Mouse (Mus musculus) megakaryocyte, embryonic 14.5 days (primary cell): ENCODE data around the gene Nipsnap1. TPM values are rescaled to one million over a fixed set of nuclear protein-coding genes. Genes with fewer than 3 reads are reported as not detected.
A peak's percentile ranks its signal among the peaks of the same experiment; 100 is the strongest.

Experiments used
- H3K27me3 ChIP-seq: replicated peaks from 2 replicates; pipeline ENCODE3; 2012; ENCODE audit warnings: inconsistent platforms
- H3K36me3 ChIP-seq: replicated peaks from 2 replicates; pipeline ENCODE3; 2012; ENCODE audit warnings: low read length, inconsistent platforms, mixed read lengths
- H3K4me1 ChIP-seq: 2 replicates; pipeline ENCODE4 v1.6.1; 2012; ENCODE audit warnings: inconsistent platforms
- H3K4me3 ChIP-seq: replicated peaks from 2 replicates; pipeline ENCODE3; 2012; ENCODE audit warnings: moderate library complexity, mild to moderate bottlenecking, inconsistent platforms
- H3K9me3 ChIP-seq: 2 replicates; pipeline ENCODE4 v1.6.1; 2012; ENCODE audit warnings: inconsistent platforms
- FLI1 ChIP-seq: IDR thresholded peaks from 2 replicates; pipeline ENCODE4 v1.6.1; 2012; ENCODE audit warnings: low read length, inconsistent platforms, mixed read lengths
- GATA1 ChIP-seq: IDR thresholded peaks from 3 replicates; pipeline ENCODE4 v1.6.1; 2012; ENCODE audit warnings: mixed read lengths, low read length, inconsistent platforms, borderline replicate concordance
- polyA plus RNA-seq: library from polyadenylated mRNA; stranded (reverse); fragments of >175 nt; gene quantifications from 2 replicates; pipeline ENCODE4 v1.2.3, GENCODE M21; 2012; ENCODE audit warnings: low replicate concordance; ENCODE audit not compliant: insufficient read depth

The Nipsnap1 gene
- 9.5 TPM in 1 of 2 replicates, not detected in the other for polyA plus RNA-seq

DNA sequence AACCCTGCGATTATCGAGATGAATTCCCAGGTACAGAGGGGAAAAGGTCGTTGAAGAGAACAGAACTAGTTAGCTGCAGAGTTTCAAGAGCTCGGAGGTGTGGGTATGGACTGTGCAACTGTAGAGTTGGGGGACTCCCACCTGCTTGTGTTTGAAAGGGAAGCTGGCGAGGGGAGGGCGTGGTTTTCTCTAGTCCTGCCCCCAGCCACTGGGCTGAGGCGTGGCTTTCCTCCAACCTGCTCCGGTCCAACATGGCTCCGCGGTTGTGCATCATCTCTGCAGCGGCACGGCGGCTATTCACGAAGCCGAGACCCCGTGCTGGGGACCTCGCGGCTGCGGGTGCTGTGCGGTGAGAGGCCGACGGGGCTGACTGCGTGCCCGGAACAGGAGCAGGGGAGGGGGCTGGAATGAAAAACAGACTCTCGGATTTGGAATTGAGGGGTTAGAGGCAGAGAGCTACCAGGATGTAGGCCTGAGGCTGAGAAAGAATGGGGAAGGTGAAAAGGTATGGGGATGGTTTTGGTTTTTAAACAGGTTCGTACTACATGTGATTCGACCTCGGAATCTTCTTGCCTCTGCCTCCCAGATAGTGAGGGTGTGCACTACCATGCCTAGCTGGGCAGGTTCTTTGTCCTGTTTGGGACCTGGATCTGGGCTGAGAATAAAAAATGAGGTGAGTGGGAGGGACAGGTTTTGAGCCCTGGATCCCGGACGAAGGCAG lies at the start of gene Nipsnap1:
Gene Nipsnap1, plus strand, starts transcription at position 197 of the 721 bp plus-strand sequence.
- TF ChIP-seq FLI1 (no peak), GATA1 (no peak)
- peak within 1 kb of the TSS; percentile 94 for H3K4me3 ChIP-seq
- H3K9me3 ChIP-seq, result peaks cover 3% of the 10 kb centered on the region
- no peaks in the 10 kb centered on the region for H3K36me3 ChIP-seq
- peaks cover 18% of the 10 kb centered on the region for H3K4me1 ChIP-seq
- peaks cover 5% of the 10 kb centered on the region for H3K27me3 ChIP-seq

DNA sequence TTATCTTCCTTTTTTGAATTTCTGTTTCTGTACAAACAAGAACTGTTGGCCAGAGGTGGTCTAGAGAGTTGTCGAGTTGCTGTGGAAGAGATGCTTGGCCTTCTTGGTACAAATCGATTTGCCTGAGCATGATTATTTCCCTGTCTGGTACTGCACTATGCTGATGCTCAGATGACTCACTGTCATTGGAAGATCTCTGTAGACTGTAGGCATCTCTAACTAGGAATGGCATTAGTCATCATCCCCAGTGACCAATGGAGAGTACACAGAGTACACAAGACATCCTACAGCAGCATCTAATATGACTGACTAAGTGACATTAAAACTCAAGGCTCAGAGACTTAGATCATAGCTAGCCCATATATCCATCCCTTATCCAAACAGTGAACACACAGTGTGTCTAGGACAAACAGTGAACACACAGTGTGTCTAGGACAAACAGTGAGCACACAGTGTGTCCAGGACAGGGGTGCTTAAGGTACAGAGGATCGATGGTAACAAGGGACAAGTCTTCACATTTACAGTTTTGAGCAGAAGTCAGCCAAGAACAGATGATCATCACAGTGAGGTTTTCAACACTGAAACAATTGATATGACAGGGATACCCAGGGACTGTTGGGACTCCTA lies 47.5 kb upstream of the Nipsnap1 start:
- no peaks in the 10 kb centered on the region for H3K9me3 ChIP-seq
- TF ChIP-seq GATA1, result no peak
- no peak for TF ChIP-seq FLI1
- H3K27me3 ChIP-seq, result no peaks in the 10 kb centered on the region
- H3K36me3 ChIP-seq, result peaks cover 14% of the 10 kb centered on the region
- no peak overlapping the region for H3K4me3 ChIP-seq
- peaks cover 37% of the 10 kb centered on the region for H3K4me1 ChIP-seq

DNA sequence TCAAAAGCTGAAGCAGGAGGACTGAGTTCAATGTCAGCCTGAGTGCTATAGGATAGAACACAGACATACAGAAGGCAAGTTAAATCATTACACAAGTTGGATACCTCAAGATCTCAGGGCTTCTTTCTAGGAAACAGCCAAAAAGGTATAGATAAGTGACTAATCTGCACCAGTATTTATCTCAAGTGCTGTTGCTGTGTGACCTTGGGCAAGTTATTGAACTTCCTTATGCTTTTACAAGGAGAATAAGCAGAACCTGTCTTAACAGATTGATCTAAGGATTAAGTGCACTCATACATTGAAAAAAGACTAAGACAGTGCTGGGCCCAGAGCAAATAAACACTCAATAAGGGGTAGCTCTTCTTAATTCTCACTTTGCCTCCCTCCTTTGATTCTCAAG lies 46.4 kb upstream of the Nipsnap1 start:
- no peak overlapping the region for H3K4me3 ChIP-seq
- no peak for TF ChIP-seq GATA1
- TF ChIP-seq FLI1, result no peak
- H3K36me3 ChIP-seq, result peaks cover 14% of the 10 kb centered on the region
- peaks cover 30% of the 10 kb centered on the region for H3K4me1 ChIP-seq
- H3K9me3 ChIP-seq, result no peaks in the 10 kb centered on the region
- H3K27me3 ChIP-seq, result no peaks in the 10 kb centered on the region

DNA sequence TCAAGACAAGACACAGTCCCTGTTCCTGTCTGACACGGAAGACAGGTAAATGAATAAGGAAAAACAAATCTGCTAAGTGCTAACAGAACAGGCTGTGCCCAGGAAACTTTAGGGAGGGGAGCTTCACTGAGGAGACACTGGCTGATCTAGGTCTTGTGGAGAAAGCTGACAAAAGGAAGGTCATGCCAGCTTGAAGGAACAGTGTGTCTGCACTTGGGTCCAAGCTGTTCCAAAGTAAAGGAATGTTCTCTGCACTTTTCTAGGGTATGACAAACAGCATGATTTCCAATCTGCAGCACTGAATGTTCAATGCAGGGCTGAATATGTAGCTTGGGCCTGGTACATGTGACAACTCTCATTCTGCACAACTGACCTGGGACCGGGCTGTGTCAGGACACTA lies 45.8 kb upstream of the Nipsnap1 start:
- no peaks in the 10 kb centered on the region for H3K27me3 ChIP-seq
- peaks cover 14% of the 10 kb centered on the region for H3K36me3 ChIP-seq
- TF ChIP-seq GATA1 (no peak), FLI1 (no peak)
- peaks cover 26% of the 10 kb centered on the region for H3K4me1 ChIP-seq
- no peak overlapping the region for H3K4me3 ChIP-seq
- H3K9me3 ChIP-seq, result no peaks in the 10 kb centered on the region

DNA sequence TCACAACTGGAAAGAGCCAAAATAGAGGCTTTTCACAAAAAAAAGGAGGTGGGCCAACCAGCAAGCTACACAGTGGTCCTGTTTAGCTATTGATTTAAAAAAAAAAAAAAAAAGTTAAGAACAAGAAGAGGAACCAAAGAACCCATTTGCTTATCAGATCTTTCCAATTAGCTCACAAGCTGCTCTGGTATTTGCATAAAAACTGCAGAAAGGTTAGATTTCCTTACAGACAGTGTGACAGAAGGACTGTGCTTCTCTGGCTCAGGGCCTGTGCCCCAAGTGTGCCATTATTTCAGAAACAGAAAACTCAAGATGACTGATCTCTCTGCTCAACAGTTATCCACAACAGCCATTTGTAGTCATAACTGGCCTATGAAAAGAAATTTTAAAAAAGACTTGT lies 42.7 kb upstream of the Nipsnap1 start:
- no peaks in the 10 kb centered on the region for H3K27me3 ChIP-seq
- no peaks in the 10 kb centered on the region for H3K9me3 ChIP-seq
- H3K4me3 ChIP-seq, result no peak overlapping the region
- H3K36me3 ChIP-seq, result peaks cover 10% of the 10 kb centered on the region
- H3K4me1 ChIP-seq, result peaks cover 22% of the 10 kb centered on the region
- TF ChIP-seq GATA1 (no peak), FLI1 (no peak)

DNA sequence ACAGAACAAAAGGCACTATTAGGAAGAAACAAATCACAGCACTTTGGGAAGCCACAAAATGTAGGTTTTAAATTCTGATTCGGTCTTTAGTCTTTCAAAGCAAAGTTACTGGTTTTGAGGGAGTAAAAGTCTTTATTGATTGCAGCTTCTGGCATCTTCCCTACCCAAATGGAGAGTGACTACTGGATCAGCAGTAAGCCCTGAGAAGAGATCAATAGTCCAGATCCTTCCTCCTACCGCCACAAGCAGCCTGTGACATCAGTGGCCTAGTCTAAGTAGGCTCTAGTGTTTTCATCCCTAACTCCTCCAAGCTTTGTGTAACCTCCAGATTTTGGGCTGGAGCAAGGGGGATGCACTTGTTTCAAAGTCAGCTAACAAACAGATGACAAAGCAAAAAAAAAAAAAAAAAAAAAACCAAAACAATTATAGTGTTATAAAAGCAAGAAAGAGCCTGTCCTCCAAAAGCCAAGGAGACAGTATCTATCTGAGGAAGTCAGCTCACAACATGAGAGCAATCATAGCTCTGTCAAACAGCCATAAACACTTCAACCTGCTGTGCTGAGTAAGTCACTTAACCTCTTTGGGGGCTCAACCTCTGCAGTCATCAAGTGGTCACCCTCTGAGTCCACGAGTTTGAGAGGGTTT lies 40.3 kb upstream of the Nipsnap1 start:
- peaks cover 10% of the 10 kb centered on the region for H3K36me3 ChIP-seq
- no peaks in the 10 kb centered on the region for H3K27me3 ChIP-seq
- H3K4me3 ChIP-seq, result no peak overlapping the region
- peaks cover 22% of the 10 kb centered on the region for H3K4me1 ChIP-seq
- no peaks in the 10 kb centered on the region for H3K9me3 ChIP-seq
- no peak for TF ChIP-seq FLI1
- TF ChIP-seq GATA1, result no peak

DNA sequence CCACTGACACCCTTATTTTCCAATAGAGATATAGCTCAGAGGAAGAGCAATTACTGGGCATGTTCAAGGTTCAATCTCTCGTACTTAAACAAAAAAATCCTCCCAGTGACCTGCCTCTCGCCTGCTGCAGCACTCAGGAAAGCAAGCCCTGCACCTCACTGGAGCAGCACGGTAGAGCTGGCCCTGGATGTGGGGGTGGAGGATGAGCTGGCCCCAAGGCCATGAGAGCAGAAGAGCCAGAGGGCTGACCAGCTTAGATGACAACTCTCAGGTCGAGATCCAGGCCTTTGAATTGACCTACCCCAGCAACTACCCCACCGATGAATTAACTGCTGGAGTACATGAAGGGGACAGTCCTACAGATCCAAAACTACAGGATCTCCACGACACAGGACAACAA lies 38.3 kb upstream of the Nipsnap1 start:
- no peak overlapping the region for H3K4me3 ChIP-seq
- H3K27me3 ChIP-seq, result no peaks in the 10 kb centered on the region
- H3K9me3 ChIP-seq, result no peaks in the 10 kb centered on the region
- TF ChIP-seq GATA1, result no peak
- no peak for TF ChIP-seq FLI1
- peaks cover 26% of the 10 kb centered on the region for H3K4me1 ChIP-seq
- no peaks in the 10 kb centered on the region for H3K36me3 ChIP-seq

DNA sequence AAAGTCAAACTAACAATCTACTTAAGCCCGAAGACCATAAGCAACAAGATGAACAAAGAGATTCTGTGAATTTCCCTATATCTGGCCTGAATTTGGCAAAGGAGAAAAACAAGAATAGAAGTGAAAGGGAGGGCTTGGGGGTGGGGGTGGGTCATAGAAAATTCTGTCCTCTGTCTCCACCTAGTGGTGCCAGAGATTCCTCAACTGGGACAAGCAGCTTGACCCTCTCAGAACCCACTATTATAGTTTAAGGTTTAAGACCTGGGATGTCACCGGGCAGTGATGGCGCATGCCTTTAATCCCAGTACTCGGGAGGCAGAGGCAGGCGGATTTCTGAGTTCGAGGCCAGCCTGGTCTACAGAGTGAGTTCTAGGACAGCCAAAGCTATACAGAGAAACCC lies 37.0 kb upstream of the Nipsnap1 start:
- TF ChIP-seq GATA1, result no peak
- TF ChIP-seq FLI1, result no peak
- no peaks in the 10 kb centered on the region for H3K36me3 ChIP-seq
- no peak overlapping the region for H3K4me3 ChIP-seq
- H3K9me3 ChIP-seq, result no peaks in the 10 kb centered on the region
- no peaks in the 10 kb centered on the region for H3K27me3 ChIP-seq
- peaks cover 26% of the 10 kb centered on the region for H3K4me1 ChIP-seq

DNA sequence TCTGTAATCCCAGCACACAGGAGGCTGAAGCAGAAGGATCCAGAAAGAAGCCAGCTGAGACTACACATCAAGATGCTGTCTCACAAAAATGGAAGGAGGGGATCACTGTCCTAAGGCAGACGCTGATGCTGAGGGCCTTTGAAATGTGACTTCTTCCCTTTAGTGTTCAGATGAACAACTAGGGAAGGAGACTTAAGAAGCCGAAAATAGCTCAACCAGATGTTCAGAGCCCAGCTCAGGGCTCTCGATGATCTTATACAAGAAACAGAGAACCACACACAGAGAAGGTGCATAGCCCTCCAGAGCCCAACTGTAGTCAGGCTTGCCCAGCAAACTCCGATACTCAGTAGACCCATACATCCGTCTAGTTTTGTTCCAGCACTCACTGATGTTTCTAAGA lies 36.4 kb upstream of the Nipsnap1 start:
- no peaks in the 10 kb centered on the region for H3K9me3 ChIP-seq
- H3K4me3 ChIP-seq, result no peak overlapping the region
- H3K27me3 ChIP-seq, result no peaks in the 10 kb centered on the region
- TF ChIP-seq FLI1, result no peak
- no peak for TF ChIP-seq GATA1
- H3K4me1 ChIP-seq, result peaks cover 26% of the 10 kb centered on the region
- H3K36me3 ChIP-seq, result no peaks in the 10 kb centered on the region

DNA sequence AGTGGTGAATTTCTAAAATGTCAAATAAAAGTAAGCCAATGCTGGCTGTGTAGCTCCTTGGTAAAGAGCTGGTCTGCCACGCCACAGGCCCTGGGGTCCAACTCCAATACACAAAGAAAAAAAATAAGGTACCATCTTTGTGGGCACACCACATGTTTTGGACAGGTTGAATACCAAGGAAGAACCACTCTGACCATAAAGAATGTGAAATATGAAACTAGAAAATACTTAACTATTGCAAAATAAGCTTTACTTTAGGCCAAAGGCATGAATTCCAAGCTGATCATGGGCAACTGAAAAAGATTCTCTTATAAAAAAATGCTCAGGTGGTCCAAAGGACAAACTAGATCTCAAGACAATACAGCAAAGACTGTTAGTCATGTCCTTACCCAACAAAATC lies 35.5 kb upstream of the Nipsnap1 start:
- no peaks in the 10 kb centered on the region for H3K36me3 ChIP-seq
- TF ChIP-seq FLI1 (no peak), GATA1 (no peak)
- H3K4me1 ChIP-seq, result peaks cover 30% of the 10 kb centered on the region
- H3K9me3 ChIP-seq, result no peaks in the 10 kb centered on the region
- no peaks in the 10 kb centered on the region for H3K27me3 ChIP-seq
- H3K4me3 ChIP-seq, result no peak overlapping the region
